Mouse (Mus musculus) T-cell, adult 2 months (primary cell): ENCODE results near the gene Map4.
"Not testable (repeated sequence)": the region's sequence is repeated elsewhere in the genome, so short reads cannot be mapped to it uniquely, and the experiment has no call there.

Experiments used
- DNase-seq: peaks from one replicate; pipeline ENCODE4 v3.0.0; 2022; ENCODE audit warnings: low spot score

Gene Map4

DNA sequence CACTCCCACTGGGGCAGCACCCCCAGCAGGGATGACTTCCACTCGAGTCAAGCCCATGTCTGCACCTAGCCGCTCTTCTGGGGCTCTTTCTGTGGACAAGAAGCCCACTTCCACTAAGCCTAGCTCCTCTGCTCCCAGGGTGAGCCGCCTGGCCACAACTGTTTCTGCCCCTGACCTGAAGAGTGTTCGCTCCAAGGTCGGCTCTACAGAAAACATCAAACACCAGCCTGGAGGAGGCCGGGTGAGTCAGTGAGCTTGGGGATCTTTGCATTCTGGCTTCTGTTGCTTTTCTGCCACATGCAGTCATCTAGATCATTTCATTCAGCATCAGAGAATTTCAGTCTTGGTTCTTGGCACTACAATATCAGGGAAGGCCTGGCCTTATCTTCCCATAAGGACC, 137.5 kb downstream of the Map4 start:
- DNase-seq = no peak

DNA sequence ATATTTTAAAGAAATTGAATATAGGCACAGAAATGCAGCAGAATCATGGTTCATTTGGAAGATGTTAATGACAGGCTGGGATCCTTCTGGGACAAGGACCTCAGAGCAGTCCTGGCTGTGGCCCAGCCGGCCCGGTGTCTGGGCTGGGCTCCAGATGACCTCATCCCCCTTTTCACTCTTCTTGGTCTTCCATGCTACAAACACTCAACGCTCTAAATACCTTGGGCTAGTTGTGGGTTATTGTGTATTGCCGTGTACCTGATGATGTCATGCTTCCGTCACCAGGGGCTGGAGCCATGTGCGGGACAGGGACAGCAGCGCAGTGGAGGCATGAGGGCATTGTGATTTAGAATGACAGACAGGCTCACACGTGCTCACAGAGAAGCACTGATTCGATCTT, 139.1 kb downstream of the Map4 start:
- no peak for DNase-seq

DNA sequence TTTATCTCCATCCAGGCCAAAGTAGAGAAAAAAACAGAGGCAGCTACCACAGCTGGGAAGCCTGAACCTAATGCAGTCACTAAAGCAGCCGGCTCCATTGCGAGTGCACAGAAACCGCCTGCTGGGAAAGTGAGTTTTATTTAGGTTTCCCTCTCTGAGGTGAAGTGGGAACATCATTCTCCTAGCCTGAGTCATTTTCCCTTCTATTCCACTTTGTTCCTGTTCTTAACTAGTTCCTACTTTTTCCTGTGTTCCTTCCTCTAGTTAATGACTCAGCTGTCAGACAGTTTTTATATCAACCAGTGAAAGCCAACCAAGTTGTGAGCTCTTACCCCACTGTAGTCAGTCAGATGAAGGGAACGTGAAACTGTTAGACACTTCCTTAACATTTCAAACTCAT, 139.8 kb downstream of the Map4 start:
- DNase-seq = no peak

DNA sequence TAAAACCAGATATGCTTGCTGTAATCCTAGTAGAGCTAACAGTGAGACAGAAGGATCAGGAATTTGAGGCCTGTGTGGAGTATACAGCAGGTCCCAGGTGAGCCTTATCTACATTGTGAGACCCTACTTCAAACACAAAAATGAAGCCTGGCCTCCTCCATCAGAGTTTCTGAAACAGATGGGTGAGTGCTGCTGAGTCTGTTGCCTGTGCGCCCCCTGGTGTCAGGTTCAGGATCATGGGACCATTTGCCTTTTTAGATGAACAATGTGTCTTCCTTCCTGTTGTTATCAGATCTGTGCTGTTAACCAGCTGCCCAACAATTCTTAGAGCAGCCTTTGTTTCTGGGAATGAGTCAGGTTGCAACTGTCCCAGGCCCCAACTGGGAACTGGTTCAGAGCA, 140.6 kb downstream of the Map4 start:
- peak; percentile 73 for DNase-seq

DNA sequence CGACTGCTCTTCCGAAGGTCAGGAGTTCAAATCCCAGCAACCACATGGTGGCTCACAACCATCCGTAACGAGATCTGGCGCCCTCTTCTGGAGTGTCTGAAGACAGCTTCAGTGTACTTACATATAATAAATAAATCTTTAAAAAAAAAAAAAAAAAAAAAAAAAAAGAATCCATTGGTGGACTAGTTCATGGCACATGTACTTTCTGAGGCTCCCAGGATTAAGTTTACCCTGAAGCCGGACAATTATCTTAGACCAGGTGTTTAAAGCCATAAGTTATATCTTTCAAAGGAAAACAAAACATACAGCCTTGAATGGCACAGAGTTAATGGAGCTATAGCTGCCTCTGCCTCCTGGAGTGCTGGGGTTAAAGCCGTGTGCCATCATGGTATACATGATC, 145.2 kb downstream of the Map4 start:
- DNase-seq = not testable (repeated sequence)

DNA sequence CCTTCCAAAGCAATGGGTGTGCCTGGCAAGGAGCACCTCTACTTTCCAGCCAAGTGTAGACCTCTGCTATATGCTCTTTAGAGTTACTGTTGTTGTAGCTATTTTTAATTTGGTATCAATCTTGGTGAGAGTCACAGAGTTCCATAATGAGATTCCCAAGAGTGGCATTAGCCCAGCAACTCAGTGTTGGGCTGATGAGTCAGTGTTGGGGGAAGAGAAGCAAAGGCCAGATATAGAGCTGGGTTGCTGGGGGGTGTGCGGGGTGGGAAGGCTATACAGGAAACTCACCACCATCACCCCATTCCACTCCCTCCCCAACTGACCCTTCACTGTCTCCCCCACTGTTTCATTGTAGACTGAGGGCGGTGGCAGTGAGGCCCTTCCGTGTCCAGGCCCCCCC, 149.8 kb downstream of the Map4 start:
- no peak for DNase-seq

DNA sequence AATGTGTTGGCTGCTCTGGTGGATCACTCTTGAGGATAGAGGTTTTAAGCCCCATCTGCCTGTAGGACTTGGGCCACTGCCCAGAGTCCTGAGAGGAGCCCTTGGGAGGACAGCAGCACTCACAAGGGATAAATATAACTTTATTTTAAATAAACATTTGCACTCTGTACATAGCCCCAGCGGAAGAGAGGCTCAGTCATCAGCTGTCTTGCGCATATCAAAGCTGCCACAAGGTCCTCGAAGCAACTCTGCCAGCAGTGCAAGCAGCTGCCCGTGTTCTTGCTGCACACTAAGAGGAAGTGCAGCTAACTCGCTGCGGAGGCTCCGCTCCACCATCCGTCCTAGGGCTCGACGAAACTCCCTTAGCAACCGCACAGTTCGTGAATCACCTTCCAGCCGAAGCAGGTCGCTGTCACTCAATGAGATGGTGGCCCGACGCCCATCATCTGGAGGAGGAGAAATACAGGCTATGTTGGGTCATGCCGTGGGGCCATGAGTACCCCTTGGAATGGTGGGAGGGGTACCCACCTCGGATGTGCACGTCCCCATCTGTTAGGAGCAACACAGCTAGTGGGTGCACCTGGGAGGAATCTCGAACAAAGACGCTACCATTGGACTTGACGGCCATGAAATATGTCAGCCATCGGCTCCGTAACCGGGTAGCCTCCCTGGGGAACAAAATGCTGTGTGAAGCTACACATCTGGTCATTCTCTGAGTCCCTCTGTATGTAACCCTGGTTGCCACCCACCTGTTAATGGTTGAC, 153.1 kb downstream of the Map4 start:
- no peak for DNase-seq

DNA sequence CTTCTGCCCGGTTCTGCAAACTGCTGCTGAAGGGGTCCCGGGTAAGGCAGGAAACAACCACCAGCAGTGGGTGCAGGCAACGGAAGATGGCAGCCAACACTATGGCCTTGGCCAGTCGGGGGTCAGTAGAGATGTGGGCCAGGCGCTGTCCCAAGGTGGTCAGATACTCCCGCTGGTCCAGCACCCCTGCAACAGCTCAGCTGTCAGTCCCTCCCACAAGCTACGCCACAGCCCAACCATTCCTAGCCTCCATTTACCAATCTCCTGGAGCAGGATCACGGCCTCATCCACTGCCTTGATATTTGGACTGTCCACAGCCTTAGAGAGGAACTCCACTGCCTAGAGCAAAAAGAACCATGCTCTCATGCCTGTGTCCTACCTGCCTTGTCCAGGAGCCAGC, 154.4 kb downstream of the Map4 start:
- DNase-seq = no peak

DNA sequence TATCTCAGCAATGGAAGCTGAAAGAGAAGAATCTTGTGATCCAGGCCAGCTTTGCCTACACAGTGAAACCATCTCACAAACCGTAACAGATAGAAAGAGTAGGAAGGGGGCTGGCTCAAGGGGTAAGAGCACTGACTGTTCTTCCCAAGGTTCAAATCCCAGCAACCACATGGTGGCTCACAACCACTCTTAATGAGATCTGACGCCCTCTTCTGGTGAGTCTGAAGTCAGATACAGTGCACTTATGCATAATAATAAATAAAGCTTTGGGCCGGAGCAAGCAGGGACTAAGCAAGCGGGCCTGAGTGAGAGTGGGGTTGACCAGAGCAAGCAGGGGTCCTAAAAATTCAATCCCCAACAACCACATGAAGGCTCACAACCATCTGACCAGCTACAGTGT, 162.0 kb downstream of the Map4 start:
- DNase-seq = peak; percentile 38

DNA sequence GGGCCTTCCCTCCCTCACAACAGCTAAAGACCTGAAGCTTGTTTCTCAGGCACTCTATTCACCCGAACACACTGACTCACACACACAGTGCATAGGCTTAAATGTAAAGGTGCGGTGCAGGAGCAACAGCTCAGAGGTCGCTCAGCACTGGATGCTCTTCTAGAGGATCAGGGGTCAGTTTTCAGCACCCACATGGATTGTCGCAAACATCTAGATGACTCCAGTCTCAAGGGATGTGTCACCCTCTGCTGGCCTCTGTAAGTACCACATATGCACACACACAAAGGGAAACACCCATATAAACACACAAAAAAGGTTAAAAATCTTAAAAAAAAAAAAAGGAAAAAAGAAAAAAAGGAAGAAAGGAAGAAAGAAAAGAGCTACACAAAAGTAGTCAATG, 163.5 kb downstream of the Map4 start:
- DNase-seq = no peak

DNA sequence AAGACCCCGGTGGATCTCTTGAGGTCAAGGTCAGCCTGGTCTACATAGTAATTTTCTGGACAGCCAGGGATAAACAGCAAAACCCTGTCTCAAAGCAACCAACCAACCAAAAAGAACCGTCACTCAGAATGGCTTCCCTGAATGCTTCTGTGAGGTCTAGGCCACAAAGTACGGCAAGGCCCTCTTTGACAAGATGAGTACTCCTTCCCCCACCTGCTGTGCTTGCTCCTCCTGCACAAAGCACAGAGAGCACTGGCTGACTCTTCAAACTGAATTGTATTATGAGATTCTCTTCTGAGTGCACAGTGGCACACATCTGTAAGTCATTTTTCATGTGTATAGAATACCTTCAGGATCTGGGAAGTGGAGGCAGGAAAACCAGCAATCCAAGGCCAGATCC, 166.5 kb downstream of the Map4 start:
- no peak for DNase-seq

DNA sequence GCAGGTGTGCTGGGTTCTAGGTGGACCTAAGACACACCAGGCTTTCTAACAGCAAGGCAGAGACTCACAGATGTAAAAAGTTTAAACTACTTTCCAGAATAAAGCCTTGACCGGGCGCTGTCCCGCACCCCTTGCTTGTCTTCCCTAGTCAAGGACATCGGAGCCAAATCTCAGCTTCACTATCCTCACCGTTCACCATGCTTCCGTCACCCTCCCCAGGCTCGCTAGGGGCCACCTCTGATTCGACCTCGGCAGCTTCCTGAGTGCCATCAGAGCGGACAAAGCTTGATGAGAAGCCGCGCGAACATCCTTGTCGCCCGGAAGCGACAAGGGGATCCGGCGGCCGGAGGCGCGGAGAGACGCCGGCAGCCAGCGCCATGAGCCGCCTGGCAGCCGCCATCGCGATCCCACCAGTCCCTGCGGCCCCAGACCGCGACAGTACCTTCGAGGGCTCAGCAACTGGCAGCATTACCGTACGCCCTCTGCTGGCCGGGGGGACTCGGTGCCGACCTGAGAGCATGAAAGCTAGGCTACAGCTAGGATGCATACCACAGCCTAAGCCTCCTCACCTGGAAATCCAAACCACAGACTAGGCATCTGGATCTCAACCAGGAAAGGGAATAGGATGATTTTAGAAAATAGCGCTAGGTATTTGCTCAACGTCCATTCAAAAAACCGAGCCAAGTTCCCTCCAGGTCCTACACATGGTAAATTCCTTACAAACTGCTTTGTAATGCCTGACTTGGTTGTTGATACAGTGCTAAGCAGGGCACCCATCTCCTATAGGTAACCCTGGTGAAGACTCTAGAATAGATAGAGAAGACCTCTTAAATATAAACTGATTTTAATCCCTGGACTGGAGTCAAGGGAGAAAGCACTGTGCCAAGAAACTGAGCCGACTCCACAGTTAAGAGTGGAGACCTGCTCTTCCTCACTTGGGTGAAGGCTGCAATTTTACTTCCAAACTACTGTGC, 169.7 kb downstream of the Map4 start:
- DNase-seq = peak; percentile 93

DNA sequence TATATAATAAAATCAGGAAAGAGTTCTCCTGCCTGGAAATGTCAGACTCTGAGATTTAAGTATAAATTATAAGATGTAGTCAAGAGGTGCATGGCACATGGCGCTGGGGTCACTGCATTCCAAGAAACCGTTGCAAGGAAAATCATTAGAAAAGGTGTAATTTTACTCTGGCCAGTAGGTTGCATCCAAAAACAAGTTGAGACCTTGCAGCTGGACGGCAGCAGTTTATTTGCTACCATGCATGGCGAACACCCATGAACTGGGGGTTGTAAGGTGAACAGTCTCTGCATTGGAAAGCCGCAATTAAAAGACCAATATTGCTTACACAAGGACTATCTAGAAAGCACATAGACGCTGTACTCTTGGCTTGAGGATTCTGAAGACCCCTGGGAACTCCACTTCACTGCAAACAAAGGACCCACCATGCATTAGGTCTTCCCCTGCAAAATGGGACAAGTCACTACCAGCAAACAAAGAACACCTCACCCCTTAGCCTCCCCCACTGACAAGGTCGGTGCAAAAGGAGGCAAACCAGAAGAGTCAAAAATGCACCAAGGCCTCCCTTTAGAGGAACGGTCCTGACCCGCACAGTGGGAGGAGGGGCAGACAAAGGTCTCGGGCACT, 185.2 kb downstream of the Map4 start:
- no peak for DNase-seq

DNA sequence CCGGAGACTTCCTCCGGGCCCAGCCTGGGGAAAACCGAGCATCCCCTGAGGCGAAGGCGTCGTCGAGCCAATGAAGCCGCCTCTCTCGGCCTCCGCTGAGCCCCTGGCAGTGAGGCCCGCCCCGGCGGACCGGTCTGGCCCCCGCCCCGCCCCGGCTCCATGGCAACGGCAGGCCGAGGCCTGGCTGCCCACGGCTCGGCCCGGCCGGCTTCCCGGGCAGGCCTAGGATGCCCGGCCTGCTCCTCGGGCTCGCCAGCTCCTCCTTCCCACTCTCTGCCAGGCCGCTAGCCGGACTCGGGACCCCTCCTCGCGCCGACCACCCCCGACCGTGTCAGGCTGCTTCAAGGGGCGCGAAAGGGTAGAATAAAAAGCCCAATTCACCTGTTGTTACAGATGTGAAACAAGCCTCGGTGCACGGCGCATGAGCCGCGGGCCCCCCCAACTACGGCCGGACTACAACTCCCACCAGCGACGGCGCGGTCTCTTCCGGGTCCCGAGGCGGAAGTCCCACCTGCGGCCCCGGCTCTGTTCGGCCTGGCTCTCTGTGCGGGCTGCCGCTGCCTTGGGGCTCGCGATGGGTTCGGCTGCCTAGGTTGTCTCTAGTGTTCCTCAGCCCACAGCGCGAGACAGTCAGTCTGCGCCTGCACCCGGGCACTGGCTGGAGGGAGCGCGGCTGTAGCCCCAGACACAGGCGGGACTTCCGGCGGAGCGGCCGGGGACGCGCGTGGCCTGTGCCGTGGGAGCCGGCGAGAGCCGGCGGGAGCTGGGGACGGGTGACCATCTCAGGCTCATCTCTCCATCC, 185.9 kb downstream of the Map4 start, which contains the start of gene Smarcc1:
Gene Smarcc1, plus strand, starts transcription at position 732 of the 802 bp plus-strand sequence.
- DNase-seq = peak; percentile 83

DNA sequence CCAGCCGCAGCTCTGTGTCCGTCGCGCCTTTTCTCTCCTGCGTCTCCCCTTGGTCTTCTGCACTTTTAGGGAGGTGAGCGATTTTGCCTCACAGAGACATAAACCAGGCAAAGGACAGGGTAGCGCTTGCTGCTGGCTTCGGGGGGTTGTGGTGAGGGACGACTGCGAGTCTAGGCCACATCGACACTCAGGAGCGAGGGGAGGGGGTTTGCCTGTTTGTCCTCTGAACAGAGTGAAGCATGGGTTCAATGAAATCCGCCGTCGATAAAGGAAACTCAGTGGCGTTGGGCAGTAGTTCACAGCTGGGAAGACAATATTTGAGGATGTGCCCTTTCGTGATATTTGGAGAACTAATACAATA, 186.5 kb downstream of the Map4 start, which contains the start of gene Dhx30:
Gene Dhx30, minus strand, starts transcription at position 52 of the 361 bp plus-strand sequence.
- no peak for DNase-seq

DNA sequence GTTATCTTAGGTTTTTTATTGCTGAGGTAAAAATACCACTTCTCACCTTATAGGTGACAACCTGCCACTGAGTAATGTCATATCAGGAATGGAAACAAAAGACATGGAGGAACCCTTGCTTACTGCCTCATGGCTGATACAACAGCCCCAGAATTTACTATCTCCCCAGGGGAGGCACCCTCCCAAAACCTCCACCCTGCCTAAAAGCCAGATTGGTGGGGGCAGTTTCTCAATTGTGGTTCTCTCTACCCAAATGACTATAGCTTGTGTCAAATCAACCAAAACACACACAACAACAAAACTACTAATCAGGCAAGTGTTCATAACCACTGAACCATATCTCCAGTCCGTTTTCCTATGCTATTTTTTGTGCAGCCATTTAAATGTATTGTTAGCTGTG, 187.0 kb downstream of the Map4 start:
- no peak for DNase-seq

DNA sequence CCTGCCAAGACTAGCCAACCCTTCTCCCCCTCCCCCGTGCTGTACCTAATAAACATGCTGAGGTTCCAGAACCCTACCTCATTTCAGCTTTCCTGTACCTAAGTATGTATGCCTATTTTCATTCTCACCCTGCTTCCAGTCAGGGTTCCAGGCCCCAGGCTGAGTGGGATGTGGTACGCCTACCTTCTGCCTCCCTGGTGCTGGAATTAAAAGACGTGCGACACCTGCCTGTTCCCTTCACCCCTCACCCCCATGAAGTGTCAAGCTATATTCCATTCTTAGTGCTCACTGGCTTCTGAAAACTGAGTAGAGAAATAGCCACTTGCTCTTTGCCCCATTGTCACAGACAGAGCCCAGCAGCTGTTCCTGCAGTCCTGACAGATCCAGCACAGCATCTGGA, 190.2 kb downstream of the Map4 start:
- DNase-seq = no peak

DNA sequence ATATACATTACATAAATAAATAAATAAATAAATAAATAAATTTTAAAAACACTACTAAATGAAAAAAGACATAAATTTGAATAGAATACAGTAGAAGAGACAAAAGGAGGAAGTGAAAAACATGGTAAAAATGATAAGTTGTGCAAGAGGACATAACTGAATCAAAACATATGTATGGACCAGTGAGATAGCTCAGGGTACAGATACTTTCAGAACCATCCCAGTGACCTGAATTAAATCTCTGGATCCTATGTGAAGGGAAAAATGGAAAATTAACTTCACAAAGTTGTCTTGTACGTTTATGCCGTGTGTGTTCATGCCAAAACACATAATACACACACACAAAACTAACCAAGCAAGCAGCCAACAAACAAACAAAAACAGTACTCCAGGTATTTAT, 192.1 kb downstream of the Map4 start:
- no peak for DNase-seq

DNA sequence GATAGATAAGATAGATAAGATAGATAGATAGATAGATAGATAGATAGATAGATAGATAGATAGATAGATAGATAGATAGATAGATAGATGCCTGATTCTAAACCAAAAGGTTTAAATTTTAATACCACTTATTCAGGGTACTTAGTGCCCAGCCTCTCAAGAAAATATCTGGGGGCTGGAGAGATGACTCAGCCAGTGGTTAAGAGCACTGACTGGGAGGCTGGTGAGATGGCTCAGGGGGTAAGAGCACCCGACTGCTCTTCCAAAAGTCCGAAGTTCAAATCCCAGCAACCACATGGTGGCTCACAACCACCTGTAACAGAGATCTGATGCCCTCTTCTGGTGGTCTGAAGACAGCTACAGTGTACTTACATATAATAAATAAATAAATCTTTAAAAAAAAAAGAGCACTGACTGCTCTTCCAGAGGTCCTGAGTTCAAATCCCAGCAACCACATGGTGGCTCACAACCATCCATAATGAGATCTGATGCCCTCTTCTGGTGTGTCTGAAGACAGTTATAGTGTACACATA, 192.8 kb downstream of the Map4 start:
- not testable (repeated sequence) for DNase-seq

DNA sequence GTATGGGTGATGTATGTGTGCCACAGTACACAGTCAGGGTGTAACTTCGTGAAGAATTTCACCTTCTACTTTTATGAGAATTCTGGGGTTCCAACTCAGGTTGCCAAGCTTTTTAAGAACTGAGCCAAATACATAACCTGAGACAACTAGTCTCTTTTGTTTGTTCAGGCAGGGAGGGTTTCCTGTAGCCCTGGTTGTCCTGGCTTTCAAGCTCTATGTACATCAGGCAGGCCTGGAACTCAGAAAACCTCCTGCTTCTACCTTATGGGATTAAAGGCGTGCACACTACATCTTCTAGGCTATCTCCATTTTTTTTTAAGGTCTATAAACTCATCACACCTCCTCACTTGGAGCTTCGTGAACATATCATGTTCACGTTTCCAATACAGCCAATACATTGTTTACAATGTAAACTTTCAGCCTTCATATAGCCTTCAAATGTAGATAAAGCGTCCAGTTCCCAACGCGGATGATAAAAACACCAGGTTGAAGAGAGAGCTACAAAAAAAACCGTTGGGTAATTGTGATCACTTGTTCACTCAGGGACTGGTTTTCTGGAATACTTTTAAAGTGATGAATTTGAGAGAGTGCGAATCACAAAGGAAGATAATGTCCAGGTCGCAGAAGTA, 199.8 kb downstream of the Map4 start:
- DNase-seq = no peak
